Mouse (Mus musculus) thymus, postnatal 25 days (tissue): ENCODE measurements around the gene Crtc3.

ENCODE experiments used
- DNase-seq: peaks from one replicate; pipeline ENCODE4 v3.0.0; 2022

Gene Crtc3

DNA sequence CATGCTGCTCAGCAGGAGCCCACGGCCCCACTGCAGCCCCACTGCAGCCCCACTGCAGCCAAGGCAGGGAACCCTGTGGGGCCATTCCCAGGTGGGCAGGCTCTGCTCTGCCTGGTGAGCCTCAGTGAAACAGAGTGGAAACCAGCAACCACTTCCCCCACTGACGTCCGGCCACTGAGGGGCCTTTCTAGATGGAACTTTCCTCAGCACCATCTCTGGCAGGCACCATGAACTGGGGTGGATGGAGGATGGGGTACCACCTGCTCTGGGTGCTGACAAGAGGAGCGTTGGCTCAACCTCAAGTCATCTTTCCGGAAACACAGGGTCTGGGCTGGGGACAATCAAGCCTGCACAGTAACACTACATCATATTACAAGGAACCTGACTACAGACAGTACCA is 90.8 kb downstream of the Crtc3 start:
- DNase-seq: no peak

DNA sequence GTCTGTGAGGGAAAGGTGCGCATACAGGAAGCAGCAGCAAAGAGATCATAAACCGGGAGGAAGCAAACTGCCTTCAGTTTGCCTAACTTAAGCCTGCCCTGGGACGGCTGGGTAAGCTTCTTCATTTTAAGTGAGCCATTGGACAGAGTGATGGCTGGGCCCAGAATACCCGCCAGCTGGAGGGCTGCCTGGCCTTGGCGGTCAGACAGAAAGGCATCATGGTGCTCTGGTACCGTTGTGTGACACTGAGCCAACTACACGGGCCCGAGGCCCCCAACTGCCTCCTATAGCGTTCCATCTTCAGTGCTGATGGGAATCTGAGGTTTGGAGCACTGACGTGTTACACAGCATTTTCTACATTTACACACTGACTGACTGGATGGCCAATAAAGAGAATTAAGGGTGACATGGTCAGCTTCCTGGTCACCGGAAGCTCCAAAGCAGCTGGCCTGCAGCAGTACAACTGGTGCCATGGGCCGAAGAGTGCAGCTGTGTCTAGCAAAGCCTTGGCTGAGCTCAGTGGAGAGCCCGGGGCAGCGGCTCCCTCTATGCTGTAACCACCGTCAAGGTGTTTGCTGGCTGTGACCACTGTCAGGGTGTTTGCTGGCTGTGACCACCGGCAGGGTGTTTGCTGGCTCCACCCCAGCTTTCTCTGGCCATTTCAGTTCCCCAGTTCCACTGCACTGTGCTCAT is 99.5 kb downstream of the Crtc3 start:
- DNase-seq: no peak

DNA sequence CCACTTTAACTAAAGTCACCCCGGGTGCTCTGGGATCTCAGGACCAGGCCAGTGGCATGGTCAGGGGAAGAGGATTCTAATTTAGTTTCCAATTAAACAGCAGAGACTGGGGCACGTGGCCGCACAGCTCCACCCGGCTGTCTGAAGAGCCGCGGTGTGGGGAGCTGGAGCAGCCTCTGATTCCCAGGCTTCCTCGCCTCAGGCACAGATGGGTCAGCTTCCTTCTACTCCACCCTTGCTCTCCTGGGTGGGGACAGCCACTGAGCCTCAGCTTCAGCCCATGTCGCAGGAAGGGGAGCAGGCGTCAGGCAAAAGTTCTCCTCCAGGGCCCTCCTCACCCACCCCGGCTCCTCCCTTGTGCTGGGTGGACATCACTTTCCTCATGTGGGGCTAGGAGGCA is 101.0 kb downstream of the Crtc3 start:
- DNase-seq: no peak

- no peak for DNase-seq
These were observed 101.7 kb downstream of the Crtc3 start for GRCm38 (mm10) chr7:80586681-80587660.

GRCm38 (mm10) chr7:80586161-80586560 is 102.5 kb downstream of the Crtc3 start:
- DNase-seq: no peak

DNA sequence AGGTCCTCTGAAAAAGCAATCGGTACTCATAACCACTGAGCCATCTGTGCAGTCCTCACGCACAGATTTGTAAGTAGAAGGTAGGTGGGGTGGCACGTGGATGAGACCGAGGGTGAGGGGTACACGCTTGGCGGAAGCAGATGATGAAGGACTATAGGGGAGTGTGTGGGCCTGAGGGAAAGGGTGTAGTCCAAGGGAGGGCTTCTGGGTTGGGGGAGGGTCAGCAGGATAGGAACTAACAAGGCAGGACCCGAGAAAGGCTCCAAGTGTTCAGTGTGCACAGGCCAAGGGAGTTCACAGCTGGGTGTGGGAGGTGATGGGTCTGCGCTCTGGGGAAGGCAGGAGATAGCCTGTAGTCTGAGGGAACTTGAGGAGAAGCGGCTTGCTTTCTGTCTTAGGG is 103.3 kb downstream of the Crtc3 start:
- no peak for DNase-seq

DNA sequence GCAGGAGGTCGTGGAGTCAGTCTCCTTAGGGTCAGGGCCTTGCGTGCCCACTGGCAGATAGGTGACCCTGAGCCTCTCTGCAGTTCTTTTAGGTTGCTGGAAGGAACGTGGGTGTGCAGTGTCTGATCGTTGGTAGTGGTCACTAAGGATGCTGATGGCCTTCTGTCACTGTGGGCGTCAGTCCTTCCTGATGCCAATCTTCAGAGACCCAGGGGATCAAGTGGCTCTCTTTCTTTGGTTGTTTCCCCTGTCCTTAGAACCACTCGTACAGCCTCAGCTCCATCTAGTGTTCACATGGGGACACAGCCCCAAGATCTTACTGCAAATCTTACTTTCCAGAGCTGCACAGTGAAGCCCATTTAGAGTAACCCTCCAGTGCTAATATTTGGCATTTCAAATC is 104.7 kb downstream of the Crtc3 start:
- peak; percentile 60 for DNase-seq

DNA sequence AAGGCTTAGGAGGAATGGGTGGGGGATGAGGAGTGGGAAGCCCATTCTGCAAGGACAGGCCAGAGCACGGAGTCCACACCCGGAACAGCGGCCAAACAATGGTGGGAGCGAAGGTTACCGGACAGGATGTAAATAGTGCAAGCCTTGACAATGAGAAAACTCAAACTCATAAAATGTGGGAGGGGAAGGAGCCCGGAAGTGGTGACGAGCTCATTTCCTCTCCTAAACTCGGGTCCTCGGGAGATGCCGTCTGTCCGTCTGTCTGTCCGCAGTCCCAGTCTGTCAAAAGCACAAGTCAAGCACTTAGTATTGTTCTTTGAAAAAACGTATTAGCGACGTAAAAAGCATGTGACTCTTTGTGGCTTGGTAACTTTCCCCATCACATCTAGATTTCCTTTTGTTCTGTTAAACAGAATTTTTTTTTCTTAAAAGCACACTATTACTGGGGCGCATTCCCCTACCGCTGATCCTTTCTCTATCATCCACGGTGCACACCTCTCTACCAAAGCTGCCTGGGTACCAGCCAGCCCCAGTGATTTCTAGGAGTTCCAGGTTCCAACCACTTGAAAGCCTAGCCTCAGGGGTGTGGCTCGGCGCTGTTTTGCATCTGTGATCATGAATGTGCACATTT is 105.7 kb downstream of the Crtc3 start:
- peak; percentile 49 for DNase-seq

DNA sequence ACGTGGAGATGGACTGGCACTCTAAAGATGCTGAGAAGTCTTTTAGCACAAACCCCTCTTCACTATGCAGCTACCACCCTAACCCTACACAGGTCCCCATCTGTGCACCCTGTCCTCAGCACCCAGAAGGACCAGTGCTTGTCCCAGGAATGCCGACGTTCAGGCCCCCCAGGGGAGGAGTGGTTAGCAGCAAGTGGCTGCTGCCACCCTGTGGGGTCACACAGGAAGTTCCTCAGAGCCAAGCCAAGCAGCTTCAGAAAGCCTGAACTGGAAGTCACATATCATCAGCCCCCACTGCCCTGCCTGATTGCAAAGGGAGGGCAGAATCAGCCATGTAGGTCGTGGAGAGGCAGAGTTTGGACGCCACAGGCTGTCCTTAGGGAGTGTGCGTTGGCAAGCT is 108.3 kb downstream of the Crtc3 start:
- peak; percentile 49 for DNase-seq

DNA sequence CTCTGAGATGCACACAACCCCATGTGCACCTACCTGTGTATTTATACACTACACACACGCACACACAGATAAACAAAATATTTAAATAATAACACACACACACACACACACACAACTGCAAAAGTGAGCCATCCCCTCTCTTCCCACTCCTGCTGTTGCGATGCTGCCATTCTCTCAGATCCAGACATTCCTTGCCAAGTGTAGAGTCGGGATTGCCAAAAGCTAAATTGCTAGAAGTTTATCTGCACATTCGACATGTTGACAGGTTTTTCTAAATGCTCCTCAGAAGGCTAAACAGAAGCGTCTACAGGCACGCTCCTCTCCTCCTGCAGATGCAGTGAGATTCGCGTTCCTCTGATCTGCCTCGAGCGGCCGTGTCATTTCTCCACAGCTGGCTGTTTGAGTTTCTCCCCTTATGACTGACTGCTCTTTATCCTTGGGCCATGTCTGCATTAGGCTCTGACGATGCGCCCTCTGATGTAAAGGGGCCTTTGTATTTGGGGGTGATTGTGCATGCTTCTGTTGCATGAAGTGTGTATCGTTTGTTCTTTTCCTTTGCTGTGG is 111.2 kb downstream of the Crtc3 start:
- peak; percentile 41 for DNase-seq

DNA sequence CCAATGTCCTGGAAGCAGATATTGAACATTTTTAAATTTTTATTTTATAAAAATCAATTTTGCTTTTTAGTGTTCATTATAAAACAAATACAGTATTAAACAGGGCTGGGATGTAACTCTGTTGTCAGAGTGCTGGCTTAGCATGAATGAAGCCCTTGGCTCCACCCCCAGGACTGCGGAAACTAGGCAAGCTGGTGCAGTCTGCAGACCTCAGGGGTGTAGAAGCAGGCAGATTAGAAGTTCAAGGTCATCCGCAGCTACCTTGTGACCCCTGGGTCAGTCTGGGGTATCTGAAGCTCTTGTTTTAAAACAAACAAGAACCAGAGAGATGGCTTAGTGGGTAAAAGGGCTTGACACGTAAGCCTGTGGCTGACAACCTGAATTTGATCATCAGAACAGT is 112.1 kb downstream of the Crtc3 start:
- DNase-seq: peak; percentile 39

- DNase-seq: peak; percentile 26
These were observed 112.9 kb downstream of the Crtc3 start for GRCm38 (mm10) chr7:80575750-80576149.

GRCm38 (mm10) chr7:80573076-80573475 is 115.6 kb downstream of the Crtc3 start:
- no peak for DNase-seq

DNA sequence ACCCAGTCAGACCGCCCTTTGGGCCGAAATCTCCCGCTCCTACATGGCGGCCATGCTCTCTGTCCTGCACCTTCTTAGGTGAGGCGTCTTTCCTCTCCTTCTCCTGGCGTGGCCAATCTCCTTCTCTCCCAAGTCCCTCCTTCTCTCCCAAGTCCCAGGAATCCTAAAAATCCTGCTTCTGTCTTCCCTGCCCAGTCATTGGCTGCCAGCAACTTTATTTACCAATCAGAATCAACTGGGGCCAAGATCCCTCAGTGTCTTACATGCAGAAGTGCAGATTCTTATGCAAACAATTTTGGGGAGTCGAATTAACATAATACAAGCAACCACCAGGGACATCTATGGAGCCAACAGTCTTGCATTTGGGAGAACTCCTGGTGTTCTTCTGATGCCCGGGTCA is 120.7 kb downstream of the Crtc3 start:
- DNase-seq: no peak

DNA sequence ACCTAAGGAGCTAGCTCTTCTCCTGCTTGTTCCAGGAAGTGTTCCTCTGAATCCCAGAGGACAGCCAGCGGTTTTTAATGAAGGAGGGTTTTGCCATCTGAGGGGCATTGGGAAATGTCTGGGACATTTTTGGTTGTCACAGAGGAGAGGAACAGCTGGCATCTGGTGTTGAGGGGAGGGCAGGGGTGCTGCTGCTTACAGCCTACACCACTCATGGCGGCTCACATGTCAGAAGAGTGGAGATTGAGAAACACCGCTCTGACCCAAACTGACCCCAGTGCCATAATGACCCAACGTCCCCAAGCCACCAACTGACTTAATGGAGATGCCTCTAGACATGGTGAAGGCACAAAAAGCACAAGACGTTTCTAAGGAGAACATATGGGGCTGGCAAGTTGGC is 126.7 kb downstream of the Crtc3 start:
- DNase-seq: no peak

- DNase-seq: no peak
These were observed 127.4 kb downstream of the Crtc3 start for GRCm38 (mm10) chr7:80561271-80561670.

GRCm38 (mm10) chr7:80558572-80558971 is 130.1 kb downstream of the Crtc3 start:
- no peak for DNase-seq

- no peak for DNase-seq
These were observed 130.6 kb downstream of the Crtc3 start for GRCm38 (mm10) chr7:80558101-80558500.

DNA sequence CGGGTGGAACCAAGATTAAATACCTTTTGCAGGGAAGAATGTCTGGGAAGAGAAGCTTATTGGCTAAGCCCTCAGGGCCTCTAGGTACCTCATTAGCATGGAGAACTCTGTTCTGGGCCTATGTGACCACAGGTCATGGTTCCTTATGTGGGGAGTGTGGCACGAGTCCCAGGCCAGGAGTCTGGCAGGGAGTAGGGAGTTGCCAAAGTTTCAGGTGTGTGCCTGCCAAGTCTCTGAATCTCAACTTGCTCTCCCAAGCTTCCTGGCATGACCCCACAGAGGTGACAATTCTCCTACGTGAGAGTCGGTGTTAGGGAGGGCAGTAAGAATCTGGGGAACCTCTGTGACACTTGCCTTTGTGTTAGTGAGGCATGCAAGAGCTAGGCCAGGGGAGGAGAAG is 131.5 kb downstream of the Crtc3 start:
- no peak for DNase-seq

DNA sequence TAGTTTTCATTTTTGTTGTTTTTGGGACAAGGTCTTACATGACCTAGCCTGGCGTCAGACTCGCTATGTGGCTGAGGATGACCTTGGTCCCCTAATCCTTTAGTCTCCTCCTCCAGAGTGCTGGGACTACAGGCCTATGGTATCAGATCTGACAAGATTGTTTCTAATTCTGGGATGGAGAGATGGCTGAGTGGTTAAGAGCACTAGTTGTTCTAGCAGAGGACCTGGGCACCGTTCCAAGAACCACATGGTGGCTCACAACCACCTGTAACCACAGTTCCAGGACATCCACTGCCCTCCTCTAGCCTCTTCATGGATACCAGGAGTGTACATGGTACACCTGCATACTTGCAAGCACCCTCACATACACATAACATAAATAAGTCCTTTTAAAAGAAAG is 132.5 kb downstream of the Crtc3 start:
- DNase-seq: no peak

DNA sequence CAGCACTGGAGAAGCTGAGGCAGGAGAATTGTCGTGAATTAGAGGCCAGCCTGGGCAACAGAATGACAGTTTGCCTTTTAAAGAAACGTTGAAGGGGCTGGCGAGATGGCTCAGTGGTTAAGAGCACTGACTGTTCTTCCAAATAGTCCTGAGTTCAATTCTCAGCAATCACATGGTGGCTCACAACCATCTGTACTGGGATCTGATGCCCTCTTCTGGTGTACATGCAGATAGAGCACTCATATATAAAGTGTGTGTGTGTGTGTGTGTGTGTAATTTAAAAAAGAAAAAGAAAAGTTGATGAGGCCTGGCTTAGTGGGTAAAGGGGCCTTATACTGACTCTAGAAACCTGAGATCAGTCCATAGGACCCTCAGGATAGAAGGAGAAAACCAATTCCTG is 133.5 kb downstream of the Crtc3 start:
- DNase-seq: no peak

GRCm38 (mm10) chr7:80554180-80555021 is 134.3 kb downstream of the Crtc3 start:
- peak; percentile 76 for DNase-seq
